Mouse (Mus musculus): Measurements from ENCODE around the gene Dpf3. TPM values are rescaled to one million over a fixed set of nuclear protein-coding genes. Genes with fewer than 3 reads are reported as not detected.

Gene Dpf3
- polyA plus RNA-seq, 1 experiment, result 1.6 TPM

GRCm38 (mm10) chr12:83340960-83341359 lies 146.6 kb downstream of the Dpf3 start:
- Histone ChIP-seq H3K27me3 (ENCODE audit: control insufficient read depth, insufficient read depth, low read length) (no peaks in the 10 kb centered on the region), H3K36me3 (ENCODE audit: control insufficient read depth, insufficient read depth, low read length) (no peaks in the 10 kb centered on the region), H3K4me3 (ENCODE audit: extremely low read depth, insufficient read depth, insufficient read length) (no peak overlapping the region), H3K4me1 (ENCODE audit: control insufficient read depth, insufficient read depth, insufficient read length) (no peaks in the 10 kb centered on the region), H3K27ac (ENCODE audit: insufficient read depth, low read length) (no peak overlapping the region)
- WGBS, result 95% methylated on average over 4 of the region's 4 CpGs
- TF ChIP-seq POLR2A (IDR thresholded peaks at IDR 0.05; ENCODE audit: low read depth, low read length), result no peak
- TF ChIP-seq CTCF (IDR thresholded peaks at IDR 0.05; ENCODE audit: extremely low read depth, insufficient read depth, insufficient read length, insufficient replicate concordance), result no peak
- no peak for DNase-seq (ENCODE audit: low read depth in 1 of 2, low spot score in 2 of 2)

GRCm38 (mm10) chr12:83338345-83338744 lies 149.2 kb downstream of the Dpf3 start:
- no peak for DNase-seq (ENCODE audit: low read depth in 1 of 2, low spot score in 2 of 2)
- no peak overlapping the region for H3K27ac ChIP-seq (ENCODE audit: insufficient read depth, low read length)
- 87% methylated on average over 1 of the region's 1 CpGs for WGBS
- H3K27me3 ChIP-seq (ENCODE audit: control insufficient read depth, insufficient read depth, low read length), result no peaks in the 10 kb centered on the region
- H3K4me3 ChIP-seq (ENCODE audit: extremely low read depth, insufficient read depth, insufficient read length), result no peak overlapping the region
- TF ChIP-seq POLR2A (IDR thresholded peaks at IDR 0.05; ENCODE audit: low read depth, low read length), result no peak
- no peak for TF ChIP-seq CTCF (IDR thresholded peaks at IDR 0.05; ENCODE audit: extremely low read depth, insufficient read depth, insufficient read length, insufficient replicate concordance)
- H3K4me1 ChIP-seq (ENCODE audit: control insufficient read depth, insufficient read depth, insufficient read length), result no peaks in the 10 kb centered on the region
- H3K36me3 ChIP-seq (ENCODE audit: control insufficient read depth, insufficient read depth, low read length), result no peaks in the 10 kb centered on the region

- H3K27ac ChIP-seq (ENCODE audit: insufficient read depth, low read length), result no peak overlapping the region
- no peaks in the 10 kb centered on the region for H3K36me3 ChIP-seq (ENCODE audit: control insufficient read depth, insufficient read depth, low read length)
- H3K4me1 ChIP-seq (ENCODE audit: control insufficient read depth, insufficient read depth, insufficient read length), result no peaks in the 10 kb centered on the region
- TF ChIP-seq POLR2A (IDR thresholded peaks at IDR 0.05; ENCODE audit: low read depth, low read length) (no peak), CTCF (IDR thresholded peaks at IDR 0.05; ENCODE audit: extremely low read depth, insufficient read depth, insufficient read length, insufficient replicate concordance) (no peak)
- H3K4me3 ChIP-seq (ENCODE audit: extremely low read depth, insufficient read depth, insufficient read length), result no peak overlapping the region
- DNase-seq (ENCODE audit: low read depth in 1 of 2, low spot score in 2 of 2), result no peak
- WGBS, result 24% methylated on average over 7 of the region's 7 CpGs
- no peaks in the 10 kb centered on the region for H3K27me3 ChIP-seq (ENCODE audit: control insufficient read depth, insufficient read depth, low read length)
These were observed 149.8 kb downstream of the Dpf3 start for GRCm38 (mm10) chr12:83337776-83338149.

GRCm38 (mm10) chr12:83337077-83337775 lies 150.3 kb downstream of the Dpf3 start:
- H3K36me3 ChIP-seq (ENCODE audit: control insufficient read depth, insufficient read depth, low read length), result no peaks in the 10 kb centered on the region
- TF ChIP-seq POLR2A (IDR thresholded peaks at IDR 0.05; ENCODE audit: low read depth, low read length), result no peak
- no peak for TF ChIP-seq CTCF (IDR thresholded peaks at IDR 0.05; ENCODE audit: extremely low read depth, insufficient read depth, insufficient read length, insufficient replicate concordance)
- H3K4me1 ChIP-seq (ENCODE audit: control insufficient read depth, insufficient read depth, insufficient read length), result no peaks in the 10 kb centered on the region
- DNase-seq (ENCODE audit: low read depth in 1 of 2, low spot score in 2 of 2), result no peak
- H3K4me3 ChIP-seq (ENCODE audit: extremely low read depth, insufficient read depth, insufficient read length), result no peak overlapping the region
- no peaks in the 10 kb centered on the region for H3K27me3 ChIP-seq (ENCODE audit: control insufficient read depth, insufficient read depth, low read length)
- 61% methylated on average over 13 of the region's 13 CpGs for WGBS
- H3K27ac ChIP-seq (ENCODE audit: insufficient read depth, low read length), result no peak overlapping the region

GRCm38 (mm10) chr12:83330056-83330455 lies 157.5 kb downstream of the Dpf3 start:
- Histone ChIP-seq H3K4me3 (ENCODE audit: extremely low read depth, insufficient read depth, insufficient read length) (no peak overlapping the region), H3K36me3 (ENCODE audit: control insufficient read depth, insufficient read depth, low read length) (no peaks in the 10 kb centered on the region), H3K27ac (ENCODE audit: insufficient read depth, low read length) (no peak overlapping the region), H3K4me1 (ENCODE audit: control insufficient read depth, insufficient read depth, insufficient read length) (no peaks in the 10 kb centered on the region), H3K27me3 (ENCODE audit: control insufficient read depth, insufficient read depth, low read length) (no peaks in the 10 kb centered on the region)
- 73% methylated on average over 7 of the region's 7 CpGs for WGBS
- no peak for DNase-seq (ENCODE audit: low read depth in 1 of 2, low spot score in 2 of 2)
- no peak for TF ChIP-seq CTCF (IDR thresholded peaks at IDR 0.05; ENCODE audit: extremely low read depth, insufficient read depth, insufficient read length, insufficient replicate concordance)

GRCm38 (mm10) chr12:83328899-83329298 lies 158.6 kb downstream of the Dpf3 start:
- no peak overlapping the region for H3K27ac ChIP-seq (ENCODE audit: insufficient read depth, low read length)
- DNase-seq (ENCODE audit: low read depth in 1 of 2, low spot score in 2 of 2), result no peak
- no peak overlapping the region for H3K4me3 ChIP-seq (ENCODE audit: extremely low read depth, insufficient read depth, insufficient read length)

GRCm38 (mm10) chr12:83328491-83328890 lies 159.0 kb downstream of the Dpf3 start:
- no peak overlapping the region for H3K4me3 ChIP-seq (ENCODE audit: extremely low read depth, insufficient read depth, insufficient read length)
- TF ChIP-seq CTCF (IDR thresholded peaks at IDR 0.05; ENCODE audit: extremely low read depth, insufficient read depth, insufficient read length, insufficient replicate concordance), result no peak
- no peaks in the 10 kb centered on the region for H3K27me3 ChIP-seq (ENCODE audit: control insufficient read depth, insufficient read depth, low read length)
- H3K27ac ChIP-seq (ENCODE audit: insufficient read depth, low read length), result no peak overlapping the region
- DNase-seq (ENCODE audit: low read depth in 1 of 2, low spot score in 2 of 2), result no peak
- H3K36me3 ChIP-seq (ENCODE audit: control insufficient read depth, insufficient read depth, low read length), result no peaks in the 10 kb centered on the region
- no peaks in the 10 kb centered on the region for H3K4me1 ChIP-seq (ENCODE audit: control insufficient read depth, insufficient read depth, insufficient read length)
- 46% methylated on average over 4 of the region's 4 CpGs for WGBS

More at GRCm38 (mm10) chr12:83328899-83329298, 158.6 kb downstream of the Dpf3 start:
- 92% methylated on average over 13 of the region's 13 CpGs for WGBS
- TF ChIP-seq POLR2A (IDR thresholded peaks at IDR 0.05; ENCODE audit: low read depth, low read length), result no peak
- TF ChIP-seq CTCF (IDR thresholded peaks at IDR 0.05; ENCODE audit: extremely low read depth, insufficient read depth, insufficient read length, insufficient replicate concordance), result no peak
- Histone ChIP-seq H3K4me1 (ENCODE audit: control insufficient read depth, insufficient read depth, insufficient read length) (no peaks in the 10 kb centered on the region), H3K27me3 (ENCODE audit: control insufficient read depth, insufficient read depth, low read length) (no peaks in the 10 kb centered on the region), H3K36me3 (ENCODE audit: control insufficient read depth, insufficient read depth, low read length) (no peaks in the 10 kb centered on the region)
